Mouse (Mus musculus) limb, embryonic 11.5 days (tissue): ENCODE measurements around the gene Dock2. TPM values are rescaled to one million over a fixed set of nuclear protein-coding genes. Genes with fewer than 3 reads are reported as not detected.

Source experiments
- ATAC-seq: fragments of 200-750 bp; cut with Nextera tagmentation; 2 replicates; pipeline ENCODE4 v1.8.0; 2017; ENCODE audit warnings: low read depth; ENCODE audit not compliant: insufficient number of reproducible peaks, low FRiP score, low TSS enrichment
- DNase-seq: peaks from one replicate; pipeline ENCODE4 v3.0.0-alpha.2; 2015; ENCODE audit warnings: low spot score
- H3K27ac ChIP-seq: fragments of 300-500 bp; sonication (generic); replicated peaks from 2 replicates; pipeline ENCODE4 v1.5.1; 2014; ENCODE audit warnings: low read depth, mild to moderate bottlenecking, low read length
- H3K27me3 ChIP-seq: fragments of 300-500 bp; sonication (generic); 2 replicates; pipeline ENCODE4 v1.6.1; 2014; ENCODE audit warnings: mild to moderate bottlenecking, low read length, mixed read lengths; ENCODE audit not compliant: control insufficient read depth, insufficient read depth
- H3K36me3 ChIP-seq: fragments of 300-500 bp; sonication (generic); 2 replicates; pipeline ENCODE4 v1.6.1; 2014; ENCODE audit warnings: mild to moderate bottlenecking, low read length, moderate library complexity, mixed read lengths; ENCODE audit not compliant: control insufficient read depth, insufficient read depth
- H3K4me1 ChIP-seq: fragments of 300-500 bp; sonication (generic); 2 replicates; pipeline ENCODE4 v1.6.1; 2014; ENCODE audit warnings: low read length, mixed read lengths; ENCODE audit not compliant: control insufficient read depth, insufficient read depth
- H3K4me2 ChIP-seq: fragments of 300-500 bp; sonication (generic); 2 replicates; pipeline ENCODE4 v1.6.1; 2014; ENCODE audit warnings: low read depth, mild to moderate bottlenecking, moderate library complexity; ENCODE audit not compliant: severe bottlenecking
- H3K4me3 ChIP-seq: fragments of 300-500 bp; sonication (generic); 2 replicates; pipeline ENCODE4 v1.5.1; 2014; ENCODE audit warnings: low read depth, low read length
- H3K9ac ChIP-seq: fragments of 300-500 bp; sonication (generic); 2 replicates; pipeline ENCODE4 v1.6.1; 2014; ENCODE audit warnings: mild to moderate bottlenecking, low read length
- H3K9me3 ChIP-seq: fragments of 300-500 bp; sonication (generic); 2 replicates; pipeline ENCODE4 v1.6.1; 2016; ENCODE audit warnings: low read length; ENCODE audit not compliant: control insufficient read depth
- WGBS: fragments of 180-500 bp; shearing (Covaris S2); extraction: QIAGEN DNeasy Blood & Tissue Kit; methylation state at CpG from one replicate; pipeline ENCODE4 v1.1.7; 2014; 5-methylcytosine and 5-hydroxymethylcytosine counted together
- polyA plus RNA-seq: library from polyadenylated mRNA; unstranded; fragments of >200 nt; fragmentation: Nextera tagmentation; extraction: Ambion mirVana; gene quantifications from 2 replicates; pipeline ENCODE4 v1.2.1, GENCODE M21; 2014

The Dock2 gene
- polyA plus RNA-seq, 1 experiment from 2014 or later, result 0.25 TPM

- Histone ChIP-seq H3K27ac (no peak overlapping the region), H3K4me2 (no peak overlapping the region), H3K4me3 (no peak overlapping the region), H3K36me3 (no peaks in the 10 kb centered on the region), H3K4me1 (no peaks in the 10 kb centered on the region), H3K9me3 (no peaks in the 10 kb centered on the region), H3K9ac (no peak overlapping the region), H3K27me3 (no peaks in the 10 kb centered on the region)
- ATAC-seq (no peak), DNase-seq (no peak)
- 71% methylated on average over 6 of the region's 6 CpGs for WGBS
Measured at GRCm38 (mm10) chr11:34421061-34421460, 362.6 kb downstream of the Dock2 start.

DNA sequence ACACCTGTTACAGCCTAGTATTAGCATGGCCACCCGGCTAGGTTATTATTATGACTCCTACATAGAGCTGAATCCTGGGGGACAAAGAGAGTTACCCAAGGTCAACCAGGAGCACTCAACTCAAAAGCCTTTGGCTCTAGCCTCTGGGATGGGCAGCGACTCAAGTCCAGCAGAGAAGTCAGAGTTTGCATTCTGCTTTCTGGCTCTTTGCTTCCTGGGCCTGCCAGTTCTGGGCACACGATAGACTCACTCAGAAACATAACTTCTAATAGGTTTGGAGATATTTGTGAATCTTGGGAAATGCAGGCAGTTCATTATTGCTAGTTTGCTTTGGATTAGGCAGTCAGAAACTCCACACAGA lies 367.1 kb downstream of the Dock2 start:
- 76% methylated on average over 3 of the region's 3 CpGs for WGBS
- H3K27me3 ChIP-seq, result no peaks in the 10 kb centered on the region

GRCm38 (mm10) chr11:34415884-34416618 lies 367.6 kb downstream of the Dock2 start:
- H3K4me1 ChIP-seq, result no peaks in the 10 kb centered on the region
- H3K4me2 ChIP-seq, result no peak overlapping the region
- H3K27ac ChIP-seq, result no peak overlapping the region
- no peak overlapping the region for H3K9ac ChIP-seq
- DNase-seq (no peak), ATAC-seq (no peak)
- 64% methylated on average over 9 of the region's 9 CpGs for WGBS
- H3K36me3 ChIP-seq, result no peaks in the 10 kb centered on the region
- no peaks in the 10 kb centered on the region for H3K27me3 ChIP-seq
- H3K4me3 ChIP-seq, result no peak overlapping the region
- H3K9me3 ChIP-seq, result no peaks in the 10 kb centered on the region

More for the DNA sequence above, 367.1 kb downstream of the Dock2 start:
- Histone ChIP-seq H3K9ac (no peak overlapping the region), H3K27ac (no peak overlapping the region), H3K36me3 (no peaks in the 10 kb centered on the region), H3K4me2 (no peak overlapping the region), H3K9me3 (no peaks in the 10 kb centered on the region), H3K4me3 (no peak overlapping the region), H3K4me1 (no peaks in the 10 kb centered on the region)
- no peak for DNase-seq
- no peak for ATAC-seq

- Histone ChIP-seq H3K36me3 (no peaks in the 10 kb centered on the region), H3K9ac (no peak overlapping the region), H3K27ac (no peak overlapping the region), H3K4me2 (no peak overlapping the region), H3K9me3 (no peaks in the 10 kb centered on the region), H3K4me3 (no peak overlapping the region), H3K27me3 (no peaks in the 10 kb centered on the region), H3K4me1 (no peaks in the 10 kb centered on the region)
- ATAC-seq, result no peak
- 65% methylated on average over 5 of the region's 5 CpGs for WGBS
- no peak for DNase-seq
Measured at GRCm38 (mm10) chr11:34406850-34407249, 376.8 kb downstream of the Dock2 start.

DNA sequence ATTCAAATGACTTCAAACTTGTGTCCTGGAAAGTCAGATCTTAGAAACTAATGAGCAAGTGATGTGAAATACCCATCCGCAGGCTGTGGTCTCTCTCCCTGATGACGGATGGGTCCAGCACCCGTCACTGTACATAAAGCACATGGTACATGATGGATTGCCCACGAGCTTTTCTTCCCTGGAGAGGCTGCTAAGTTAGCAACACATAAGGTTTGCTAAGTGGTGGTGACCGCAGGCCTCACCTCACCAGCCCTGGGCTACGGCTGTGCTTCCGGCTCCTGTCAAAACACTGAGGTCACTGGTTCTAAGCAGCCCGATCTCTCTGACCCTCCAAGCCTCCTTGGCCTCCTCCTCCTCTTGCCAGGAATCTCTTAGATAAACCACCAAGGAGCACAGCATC lies 377.4 kb downstream of the Dock2 start:
- Histone ChIP-seq H3K9ac (no peak overlapping the region), H3K4me2 (no peak overlapping the region), H3K27me3 (no peaks in the 10 kb centered on the region), H3K27ac (no peak overlapping the region), H3K4me3 (no peak overlapping the region), H3K36me3 (no peaks in the 10 kb centered on the region), H3K4me1 (no peaks in the 10 kb centered on the region), H3K9me3 (no peaks in the 10 kb centered on the region)
- WGBS, result 61% methylated on average over 8 of the region's 8 CpGs
- DNase-seq (no peak), ATAC-seq (no peak)

DNA sequence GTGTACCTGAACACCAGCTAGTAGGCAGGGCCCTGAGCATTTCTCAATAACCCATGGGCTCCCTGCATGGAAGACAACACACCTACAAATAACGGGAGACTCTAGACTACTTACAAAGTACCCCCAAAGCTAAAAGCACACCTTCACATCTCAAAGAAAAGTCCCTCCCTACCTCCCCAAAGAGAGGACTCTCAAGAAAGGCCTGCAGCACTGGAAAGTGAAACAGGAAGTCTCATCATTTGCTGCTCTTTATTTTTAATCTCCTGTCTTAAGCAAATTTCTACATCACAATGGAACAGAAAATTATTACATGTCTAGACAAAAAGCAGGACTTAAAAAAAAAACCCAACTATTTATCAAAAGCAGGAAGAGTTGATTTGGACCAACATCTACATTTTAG lies 378.4 kb downstream of the Dock2 start:
- DNase-seq (no peak), ATAC-seq (no peak)
- no peak overlapping the region for H3K4me3 ChIP-seq
- H3K27ac ChIP-seq, result no peak overlapping the region
- H3K9ac ChIP-seq, result no peak overlapping the region
- no peaks in the 10 kb centered on the region for H3K9me3 ChIP-seq
- H3K4me2 ChIP-seq, result no peak overlapping the region
- no peaks in the 10 kb centered on the region for H3K4me1 ChIP-seq
- H3K27me3 ChIP-seq, result no peaks in the 10 kb centered on the region
- 89% methylated on average over 1 of the region's 1 CpGs for WGBS
- no peaks in the 10 kb centered on the region for H3K36me3 ChIP-seq

DNA sequence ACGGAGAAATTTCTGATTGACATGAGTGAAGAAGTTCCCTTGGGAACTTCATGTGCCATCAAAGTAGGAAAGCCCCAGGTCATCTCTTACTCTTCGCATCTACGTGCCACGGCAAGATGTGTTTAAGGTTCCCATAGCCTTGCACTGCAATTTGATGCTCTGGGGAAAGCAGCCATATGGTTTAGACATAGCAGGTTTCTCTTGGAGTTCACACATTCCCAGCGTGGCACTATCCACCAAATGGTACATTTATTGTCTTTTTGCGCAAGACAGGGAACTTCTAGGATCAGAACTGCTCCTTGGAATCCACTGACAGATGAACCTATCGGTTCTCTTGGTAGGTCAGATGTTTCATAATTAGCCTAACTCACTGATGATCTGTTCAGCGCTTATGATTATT lies 382.3 kb downstream of the Dock2 start:
- Histone ChIP-seq H3K4me2 (no peak overlapping the region), H3K36me3 (no peaks in the 10 kb centered on the region), H3K27me3 (no peaks in the 10 kb centered on the region), H3K9me3 (no peaks in the 10 kb centered on the region), H3K9ac (no peak overlapping the region), H3K4me3 (no peak overlapping the region), H3K27ac (no peak overlapping the region), H3K4me1 (no peaks in the 10 kb centered on the region)
- 82% methylated on average over 8 of the region's 8 CpGs for WGBS
- ATAC-seq, result no peak
- no peak for DNase-seq

- WGBS, result 93% methylated on average over 2 of the region's 2 CpGs
- Histone ChIP-seq H3K4me1 (no peaks in the 10 kb centered on the region), H3K27me3 (no peaks in the 10 kb centered on the region), H3K27ac (no peak overlapping the region), H3K9me3 (no peaks in the 10 kb centered on the region), H3K36me3 (no peaks in the 10 kb centered on the region), H3K4me2 (no peak overlapping the region), H3K9ac (no peak overlapping the region), H3K4me3 (no peak overlapping the region)
- no peak for ATAC-seq
- no peak for DNase-seq
Measured at GRCm38 (mm10) chr11:34398555-34398954, 385.1 kb downstream of the Dock2 start.

GRCm38 (mm10) chr11:34397661-34398060 lies 386.0 kb downstream of the Dock2 start:
- no peak for ATAC-seq
- WGBS, result 91% methylated on average over 5 of the region's 5 CpGs
- Histone ChIP-seq H3K4me3 (no peak overlapping the region), H3K9ac (no peak overlapping the region), H3K27me3 (no peaks in the 10 kb centered on the region), H3K4me2 (no peak overlapping the region), H3K4me1 (no peaks in the 10 kb centered on the region), H3K36me3 (no peaks in the 10 kb centered on the region), H3K27ac (no peak overlapping the region), H3K9me3 (no peaks in the 10 kb centered on the region)
- no peak for DNase-seq
